Mouse (Mus musculus): ENCODE data around the gene S100a8. TPM values are rescaled to one million over a fixed set of nuclear protein-coding genes. Genes with fewer than 3 reads are reported as not detected.

Gene S100a8
- polyA plus RNA-seq (2015; fragmentation: Nextera tagmentation; extraction: Ambion mirVana), result 14.4 and 18.3 TPM in 2 replicates

GRCm38 (mm10) chr3:90668846-90669245 is at the start of gene S100a8:
S100a8 (plus strand) TSS chr3:90668978.
- DNase-seq (ENCODE audit: low spot score), result no peak
- H3K9ac ChIP-seq (ENCODE audit: low read length), result no peak within 1 kb of the TSS

GRCm38 (mm10) chr3:90621552-90621951 is 47.2 kb upstream of the S100a8 start:
- no peak overlapping the region for H3K4me2 ChIP-seq (replicated peaks; ENCODE audit: low read depth)
- H3K27ac ChIP-seq (replicated peaks), result no peak overlapping the region
- no peak overlapping the region for H3K9ac ChIP-seq (ENCODE audit: low read length)
- no peaks in the 10 kb centered on the region for H3K36me3 ChIP-seq (ENCODE audit: control insufficient read depth, insufficient read depth, low read length)
- DNase-seq (ENCODE audit: low spot score) (no peak), ATAC-seq (ENCODE audit: low FRiP score, low TSS enrichment) (no peak)
- TF ChIP-seq EP300 (optimal IDR thresholded peaks at IDR 0.05) (no peak), CTCF (IDR thresholded peaks at IDR 0.05; ENCODE audit: low read depth) (no peak)
- no peaks in the 10 kb centered on the region for H3K9me3 ChIP-seq (ENCODE audit: control insufficient read depth, low read length)
- H3K27me3 ChIP-seq (ENCODE audit: control insufficient read depth, insufficient read depth, low read length), result no peaks in the 10 kb centered on the region
- H3K4me1 ChIP-seq (replicated peaks; ENCODE audit: control insufficient read depth, insufficient read depth), result no peaks in the 10 kb centered on the region
- 46% methylated on average over 7 of the region's 7 CpGs for WGBS
- no peak overlapping the region for H3K4me3 ChIP-seq (ENCODE audit: low read depth, low read length)

More at GRCm38 (mm10) chr3:90668846-90669245, at the start of gene S100a8:
- Histone ChIP-seq H3K27ac (replicated peaks) (no peak within 1 kb of the TSS), H3K9me3 (ENCODE audit: control insufficient read depth, low read length) (no peaks in the 10 kb centered on the region), H3K36me3 (ENCODE audit: control insufficient read depth, insufficient read depth, low read length) (no peaks in the 10 kb centered on the region), H3K4me3 (ENCODE audit: low read depth, low read length) (no peak within 1 kb of the TSS), H3K4me2 (replicated peaks; ENCODE audit: low read depth) (no peak within 1 kb of the TSS), H3K4me1 (replicated peaks; ENCODE audit: control insufficient read depth, insufficient read depth) (no peaks in the 10 kb centered on the region), H3K27me3 (ENCODE audit: control insufficient read depth, insufficient read depth, low read length) (no peaks in the 10 kb centered on the region)
- WGBS, result 58% methylated on average over 8 of the region's 8 CpGs
- no peak for ATAC-seq (ENCODE audit: low FRiP score, low TSS enrichment)
- no peak for TF ChIP-seq CTCF (IDR thresholded peaks at IDR 0.05; ENCODE audit: low read depth)
- no peak for TF ChIP-seq EP300 (optimal IDR thresholded peaks at IDR 0.05)

- Histone ChIP-seq H3K4me3 (ENCODE audit: low read depth, low read length) (no peak overlapping the region), H3K36me3 (ENCODE audit: control insufficient read depth, insufficient read depth, low read length) (no peaks in the 10 kb centered on the region), H3K4me1 (replicated peaks; ENCODE audit: control insufficient read depth, insufficient read depth) (no peaks in the 10 kb centered on the region), H3K27me3 (ENCODE audit: control insufficient read depth, insufficient read depth, low read length) (no peaks in the 10 kb centered on the region), H3K4me2 (replicated peaks; ENCODE audit: low read depth) (no peak overlapping the region), H3K9ac (ENCODE audit: low read length) (no peak overlapping the region), H3K9me3 (ENCODE audit: control insufficient read depth, low read length) (no peaks in the 10 kb centered on the region), H3K27ac (replicated peaks) (peak overlapping the region; percentile 14; the same call in 1 of the 2 replicates)
- no peak for TF ChIP-seq CTCF (IDR thresholded peaks at IDR 0.05; ENCODE audit: low read depth)
- TF ChIP-seq EP300 (optimal IDR thresholded peaks at IDR 0.05), result no peak
- 24% methylated on average over 2 of the region's 2 CpGs for WGBS
- DNase-seq (ENCODE audit: low spot score), result peak; percentile 88
- no peak for ATAC-seq (ENCODE audit: low FRiP score, low TSS enrichment)
These were observed 45.2 kb upstream of the S100a8 start for GRCm38 (mm10) chr3:90623435-90624071.

- Histone ChIP-seq H3K27ac (replicated peaks) (peak overlapping the region; percentile 79), H3K4me2 (replicated peaks; ENCODE audit: low read depth) (no peak overlapping the region), H3K9ac (ENCODE audit: low read length) (no peak overlapping the region), H3K27me3 (ENCODE audit: control insufficient read depth, insufficient read depth, low read length) (no peaks in the 10 kb centered on the region), H3K4me1 (replicated peaks; ENCODE audit: control insufficient read depth, insufficient read depth) (no peaks in the 10 kb centered on the region), H3K9me3 (ENCODE audit: control insufficient read depth, low read length) (no peaks in the 10 kb centered on the region), H3K36me3 (ENCODE audit: control insufficient read depth, insufficient read depth, low read length) (no peaks in the 10 kb centered on the region), H3K4me3 (ENCODE audit: low read depth, low read length) (no peak overlapping the region)
- TF ChIP-seq EP300 (optimal IDR thresholded peaks at IDR 0.05) (no peak), CTCF (IDR thresholded peaks at IDR 0.05; ENCODE audit: low read depth) (no peak)
- WGBS, result 78% methylated on average over 5 of the region's 5 CpGs
- DNase-seq (ENCODE audit: low spot score) (peak; percentile 13), ATAC-seq (ENCODE audit: low FRiP score, low TSS enrichment) (no peak)
These were observed 43.3 kb upstream of the S100a8 start for GRCm38 (mm10) chr3:90625496-90625895.

- H3K4me3 ChIP-seq (ENCODE audit: low read depth, low read length), result no peak overlapping the region
- no peak overlapping the region for H3K9ac ChIP-seq (ENCODE audit: low read length)
- H3K9me3 ChIP-seq (ENCODE audit: control insufficient read depth, low read length), result no peaks in the 10 kb centered on the region
- peak overlapping the region; percentile 90 for H3K27ac ChIP-seq (replicated peaks)
- TF ChIP-seq EP300 (optimal IDR thresholded peaks at IDR 0.05) (no peak), CTCF (IDR thresholded peaks at IDR 0.05; ENCODE audit: low read depth) (no peak)
- peak; percentile 73 for DNase-seq (ENCODE audit: low spot score)
- H3K27me3 ChIP-seq (ENCODE audit: control insufficient read depth, insufficient read depth, low read length), result no peaks in the 10 kb centered on the region
- H3K36me3 ChIP-seq (ENCODE audit: control insufficient read depth, insufficient read depth, low read length), result no peaks in the 10 kb centered on the region
- H3K4me2 ChIP-seq (replicated peaks; ENCODE audit: low read depth), result peak overlapping the region; percentile 15; the same call in 1 of the 2 replicates
- no peaks in the 10 kb centered on the region for H3K4me1 ChIP-seq (replicated peaks; ENCODE audit: control insufficient read depth, insufficient read depth)
- peak; percentile 78 for ATAC-seq (ENCODE audit: low FRiP score, low TSS enrichment)
- WGBS, result 33% methylated on average over 9 of the region's 9 CpGs
These were observed 42.3 kb upstream of the S100a8 start for GRCm38 (mm10) chr3:90626266-90627021.

- H3K36me3 ChIP-seq (ENCODE audit: control insufficient read depth, insufficient read depth, low read length), result no peaks in the 10 kb centered on the region
- H3K27ac ChIP-seq (replicated peaks), result peak overlapping the region; percentile 90
- H3K4me1 ChIP-seq (replicated peaks; ENCODE audit: control insufficient read depth, insufficient read depth), result no peaks in the 10 kb centered on the region
- TF ChIP-seq EP300 (optimal IDR thresholded peaks at IDR 0.05), result no peak
- TF ChIP-seq CTCF (IDR thresholded peaks at IDR 0.05; ENCODE audit: low read depth), result no peak
- no peaks in the 10 kb centered on the region for H3K9me3 ChIP-seq (ENCODE audit: control insufficient read depth, low read length)
- H3K27me3 ChIP-seq (ENCODE audit: control insufficient read depth, insufficient read depth, low read length), result no peaks in the 10 kb centered on the region
- DNase-seq (ENCODE audit: low spot score) (peak; percentile 12), ATAC-seq (ENCODE audit: low FRiP score, low TSS enrichment) (no peak)
- no peak overlapping the region for H3K4me3 ChIP-seq (ENCODE audit: low read depth, low read length)
- H3K4me2 ChIP-seq (replicated peaks; ENCODE audit: low read depth), result no peak overlapping the region; the same call in 1 of the 2 replicates
- H3K9ac ChIP-seq (ENCODE audit: low read length), result no peak overlapping the region
- 77% methylated on average over 5 of the region's 5 CpGs for WGBS
These were observed 41.4 kb upstream of the S100a8 start for GRCm38 (mm10) chr3:90627366-90627765.

Measured in stomach, postnatal 0 days (tissue).